Mouse (Mus musculus): ENCODE measurements around the gene Pigc. TPM values are rescaled to one million over a fixed set of nuclear protein-coding genes. Genes with fewer than 3 reads are reported as not detected.

The Pigc gene
- 32.5 and 35.8 TPM in 2 replicates for polyA plus RNA-seq (2015; fragmentation: Nextera tagmentation; extraction: Ambion mirVana)

DNA sequence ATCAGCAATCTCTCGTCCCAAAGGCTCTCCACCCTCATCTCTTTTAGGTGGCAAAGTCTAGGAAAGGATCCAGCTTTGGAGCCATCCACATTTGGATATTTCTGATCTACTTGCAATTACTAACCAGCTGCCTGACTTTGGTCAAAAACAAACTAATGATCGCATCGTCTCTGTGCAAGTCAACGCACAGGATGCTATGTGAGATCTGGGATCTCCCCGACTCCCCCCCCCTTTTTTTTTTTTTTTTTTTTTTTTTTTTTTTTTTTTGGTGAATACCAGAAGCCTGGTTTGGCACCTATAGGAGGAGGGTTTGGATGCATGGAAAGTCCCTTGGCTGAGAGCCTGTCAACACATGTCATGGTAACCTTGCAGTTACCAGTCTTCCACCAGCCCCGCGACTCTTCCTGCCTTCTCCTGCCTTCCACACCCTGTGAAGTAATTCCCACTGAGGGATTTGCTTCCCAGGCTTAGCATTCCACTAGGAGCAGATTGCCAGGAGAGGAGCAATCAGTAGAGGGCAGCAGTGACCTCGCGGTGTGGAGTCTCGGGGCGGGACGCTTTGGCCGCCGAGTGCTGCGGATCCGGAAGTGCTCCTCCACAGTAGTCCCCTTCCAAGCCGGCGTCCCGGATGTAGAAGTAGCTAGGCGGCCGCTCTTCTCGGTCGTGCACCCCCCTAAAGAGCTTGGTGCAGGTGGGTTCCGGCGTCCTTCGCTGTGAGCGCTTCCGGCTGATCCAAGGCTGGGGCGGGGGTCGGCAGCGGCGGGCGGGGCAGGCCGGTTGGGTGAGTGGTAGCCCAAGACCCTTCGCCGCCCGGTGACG is at the start of gene Pigc:
Gene Pigc (plus strand): TSS at position 598 of the 819 bp plus-strand sequence.
- no peaks in the 10 kb centered on the region for H3K36me3 ChIP-seq
- H3K4me3 ChIP-seq (replicated peaks): peak within 1 kb of the TSS; percentile 82
- H3K4me2 ChIP-seq: peak within 1 kb of the TSS; percentile 56
- peak within 1 kb of the TSS; percentile 76 for H3K9ac ChIP-seq
- peak; percentile 97 for ATAC-seq (ENCODE audit: insufficient read depth, low FRiP score, low read depth)
- peak within 1 kb of the TSS; percentile 80 for H3K27ac ChIP-seq
- H3K27me3 ChIP-seq (replicated peaks): no peaks in the 10 kb centered on the region
- WGBS: 2% methylated on average over 38 of the region's 38 CpGs
- no peaks in the 10 kb centered on the region for H3K9me3 ChIP-seq
- H3K4me1 ChIP-seq: peaks cover 3% of the 10 kb centered on the region; the same call in 1 of the 2 replicates

DNA sequence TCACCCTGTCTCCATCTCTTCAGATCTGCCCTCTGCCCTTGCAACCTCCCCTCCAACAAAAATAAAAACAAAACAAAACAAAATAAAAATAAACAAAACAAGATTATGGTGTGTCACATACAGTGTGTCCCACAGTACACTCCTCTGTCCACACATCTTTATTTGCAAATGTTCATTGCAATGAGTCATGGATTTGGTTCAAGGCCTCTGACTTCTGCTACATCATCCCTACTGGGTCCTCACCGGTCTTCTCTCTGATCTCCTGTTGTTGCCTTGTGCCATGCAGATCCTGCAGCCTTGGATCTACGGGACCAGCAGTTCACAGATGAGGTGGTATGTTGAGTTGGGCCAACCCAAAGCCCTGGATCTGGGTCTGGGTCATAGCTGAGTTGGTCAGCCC is 49.4 kb upstream of the Pigc start:
- Histone ChIP-seq H3K4me2 (no peak overlapping the region), H3K9me3 (no peaks in the 10 kb centered on the region), H3K4me1 (no peaks in the 10 kb centered on the region), H3K27ac (no peak overlapping the region), H3K27me3 (replicated peaks) (no peaks in the 10 kb centered on the region), H3K4me3 (replicated peaks) (no peak overlapping the region), H3K9ac (no peak overlapping the region), H3K36me3 (no peaks in the 10 kb centered on the region)
- ATAC-seq (ENCODE audit: insufficient read depth, low FRiP score, low read depth): no peak
- WGBS: 87% methylated on average over 2 of the region's 2 CpGs

DNA sequence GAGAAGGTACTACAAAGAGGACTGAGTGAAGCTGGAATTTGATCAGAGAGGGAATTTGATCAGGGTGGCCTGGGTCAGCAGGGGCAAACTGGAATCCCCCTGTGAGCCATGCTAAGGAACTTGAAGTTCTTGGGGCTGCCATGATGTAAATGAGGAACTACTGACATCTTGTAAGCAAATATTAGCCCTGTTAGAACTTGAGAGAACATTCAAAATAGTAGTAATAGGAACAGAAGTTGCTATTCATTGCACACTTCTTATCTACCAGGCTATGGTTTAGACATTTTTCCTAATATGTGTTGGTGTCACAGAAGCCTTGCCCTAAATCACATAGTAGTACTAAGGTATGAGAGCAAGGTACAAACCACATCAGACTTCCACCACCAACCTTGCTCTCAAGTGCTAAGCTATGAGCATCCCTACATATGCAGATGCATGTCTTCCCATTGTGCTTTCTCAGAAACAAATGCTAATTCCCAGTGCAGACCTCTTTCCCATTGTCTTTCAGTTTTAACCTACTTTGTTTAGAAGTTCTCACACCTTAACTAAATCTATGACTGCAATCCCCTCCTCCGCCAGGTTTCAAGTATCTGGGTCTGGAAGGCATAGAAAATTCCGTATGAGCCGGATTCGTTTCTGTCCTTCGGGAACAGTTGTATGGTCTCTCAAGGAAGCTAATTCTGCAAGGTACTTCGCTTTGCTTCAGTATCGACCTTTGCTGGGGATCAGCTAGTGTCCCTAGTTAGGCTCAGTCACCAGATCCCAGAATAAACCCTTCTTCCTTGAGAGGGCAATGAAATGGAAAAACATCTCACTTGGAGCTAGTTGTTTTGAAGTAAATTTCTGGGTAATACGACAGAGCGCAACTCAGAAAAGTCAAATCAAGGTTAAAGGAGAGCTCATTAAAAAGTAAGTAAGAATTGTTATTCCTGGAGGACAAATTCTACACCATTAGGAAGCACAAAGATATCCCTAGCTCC is 48.2 kb upstream of the Pigc start:
- WGBS: 88% methylated on average over 9 of the region's 9 CpGs
- no peak overlapping the region for H3K27ac ChIP-seq
- H3K27me3 ChIP-seq (replicated peaks): no peaks in the 10 kb centered on the region
- no peaks in the 10 kb centered on the region for H3K4me1 ChIP-seq
- H3K36me3 ChIP-seq: no peaks in the 10 kb centered on the region
- no peak overlapping the region for H3K9ac ChIP-seq
- ATAC-seq (ENCODE audit: insufficient read depth, low FRiP score, low read depth): no peak
- no peak overlapping the region for H3K4me3 ChIP-seq (replicated peaks)
- H3K4me2 ChIP-seq: no peak overlapping the region
- no peaks in the 10 kb centered on the region for H3K9me3 ChIP-seq

DNA sequence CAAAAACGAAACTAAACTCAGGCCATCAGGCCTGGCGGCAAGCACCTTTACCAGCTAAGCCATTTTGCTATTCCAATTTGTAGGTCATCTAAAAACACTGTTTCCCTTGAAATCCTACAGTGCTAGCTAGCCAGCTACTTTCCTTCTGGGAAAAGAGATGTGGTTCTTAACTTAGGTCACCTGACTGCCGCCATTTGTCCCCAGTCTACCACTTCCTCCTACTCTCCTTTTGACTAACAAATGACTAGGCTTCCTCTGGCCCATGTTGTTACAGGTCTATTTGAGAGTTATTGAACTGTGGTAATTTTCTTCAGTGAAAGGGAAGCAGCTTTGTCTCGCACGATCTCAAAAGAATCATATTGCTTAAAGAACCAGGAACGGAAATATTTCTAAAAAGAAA is 47.1 kb upstream of the Pigc start:
- Histone ChIP-seq H3K36me3 (no peaks in the 10 kb centered on the region), H3K4me2 (no peak overlapping the region), H3K9ac (no peak overlapping the region), H3K27ac (no peak overlapping the region), H3K27me3 (replicated peaks) (no peaks in the 10 kb centered on the region), H3K4me3 (replicated peaks) (no peak overlapping the region), H3K9me3 (no peaks in the 10 kb centered on the region), H3K4me1 (no peaks in the 10 kb centered on the region)
- ATAC-seq (ENCODE audit: insufficient read depth, low FRiP score, low read depth): no peak
- 79% methylated on average over 6 of the region's 6 CpGs for WGBS

DNA sequence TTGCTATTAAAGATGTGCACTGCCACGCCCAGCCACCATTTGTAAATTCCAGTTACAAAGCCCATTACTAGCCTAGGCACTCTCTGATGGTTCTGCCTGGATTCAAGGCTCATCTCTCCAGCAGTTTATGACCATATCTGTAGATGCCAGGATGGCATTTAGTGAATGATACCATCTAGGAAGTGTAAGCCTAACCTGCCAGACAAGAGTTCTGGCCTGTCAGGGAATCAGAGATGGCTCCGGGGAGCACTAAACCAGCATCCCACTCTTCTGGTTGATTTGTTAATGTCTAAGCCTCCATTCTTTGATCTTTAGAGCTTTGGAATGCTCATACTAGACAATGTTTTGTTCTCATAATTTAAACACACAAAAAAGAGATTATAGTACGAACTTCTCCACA is 44.7 kb upstream of the Pigc start:
- H3K27me3 ChIP-seq (replicated peaks): no peaks in the 10 kb centered on the region
- ATAC-seq (ENCODE audit: insufficient read depth, low FRiP score, low read depth): no peak
- 68% methylated on average over 3 of the region's 3 CpGs for whole genome bisulfite sequencing
- no peaks in the 10 kb centered on the region for H3K4me1 ChIP-seq
- H3K4me2 ChIP-seq: no peak overlapping the region
- no peaks in the 10 kb centered on the region for H3K36me3 ChIP-seq
- no peak overlapping the region for H3K9ac ChIP-seq
- no peaks in the 10 kb centered on the region for H3K9me3 ChIP-seq
- H3K4me3 ChIP-seq (replicated peaks): no peak overlapping the region
- no peak overlapping the region for H3K27ac ChIP-seq

DNA sequence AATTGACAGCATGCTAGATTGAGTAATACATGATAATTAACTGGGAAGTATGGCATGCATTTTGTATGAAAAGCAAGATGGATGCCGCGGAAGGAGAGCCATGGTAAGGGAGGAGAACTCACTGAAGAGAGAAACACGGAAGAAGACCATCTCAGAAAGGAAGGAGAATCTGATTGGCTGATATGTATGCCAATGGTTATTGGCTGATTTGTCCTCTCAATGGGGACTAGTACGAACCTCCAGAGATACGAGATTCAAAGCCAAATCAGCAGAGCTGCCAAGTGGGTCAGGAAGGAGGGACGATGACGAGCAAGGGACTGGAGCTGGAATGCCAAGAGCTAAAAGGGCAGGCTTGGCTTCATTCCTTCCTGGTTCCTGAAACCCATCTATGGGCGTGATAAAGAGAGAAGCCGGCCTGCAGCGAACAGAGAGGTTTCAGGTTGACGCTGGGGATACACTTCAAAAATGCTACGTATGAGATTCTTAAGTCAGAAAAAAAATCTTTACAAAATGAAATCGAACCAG is 43.6 kb upstream of the Pigc start:
- Histone ChIP-seq H3K9ac (no peak overlapping the region), H3K9me3 (no peaks in the 10 kb centered on the region), H3K36me3 (no peaks in the 10 kb centered on the region), H3K4me3 (replicated peaks) (no peak overlapping the region), H3K27ac (no peak overlapping the region), H3K4me2 (no peak overlapping the region), H3K4me1 (no peaks in the 10 kb centered on the region), H3K27me3 (replicated peaks) (no peaks in the 10 kb centered on the region)
- 74% methylated on average over 13 of the region's 13 CpGs for WGBS
- ATAC-seq (ENCODE audit: insufficient read depth, low FRiP score, low read depth): no peak

DNA sequence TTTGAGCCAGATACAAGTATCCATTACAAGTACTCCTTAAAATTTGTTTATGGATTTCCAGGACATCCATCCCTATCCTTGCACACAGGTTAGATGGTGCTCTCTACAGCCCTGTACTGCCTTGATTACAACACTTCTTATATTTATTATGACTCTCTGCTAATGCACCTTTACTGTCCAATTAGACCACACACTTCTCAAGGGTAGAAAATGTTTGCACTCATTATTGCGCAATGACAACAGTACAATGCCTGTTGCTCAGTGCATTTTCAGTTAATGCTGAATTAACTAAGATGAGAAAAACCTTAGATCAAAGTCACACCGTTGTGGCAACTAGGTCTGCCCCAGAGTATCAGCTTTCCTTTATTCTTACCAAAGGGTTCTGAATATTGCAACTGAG is 41.0 kb upstream of the Pigc start:
- ATAC-seq (ENCODE audit: insufficient read depth, low FRiP score, low read depth): no peak
- H3K27ac ChIP-seq: no peak overlapping the region
- H3K9ac ChIP-seq: no peak overlapping the region
- no peaks in the 10 kb centered on the region for H3K27me3 ChIP-seq (replicated peaks)
- H3K36me3 ChIP-seq: no peaks in the 10 kb centered on the region
- no peak overlapping the region for H3K4me2 ChIP-seq
- no peaks in the 10 kb centered on the region for H3K9me3 ChIP-seq
- H3K4me1 ChIP-seq: no peaks in the 10 kb centered on the region
- no peak overlapping the region for H3K4me3 ChIP-seq (replicated peaks)
- 85% methylated on average over 2 of the region's 2 CpGs for WGBS

DNA sequence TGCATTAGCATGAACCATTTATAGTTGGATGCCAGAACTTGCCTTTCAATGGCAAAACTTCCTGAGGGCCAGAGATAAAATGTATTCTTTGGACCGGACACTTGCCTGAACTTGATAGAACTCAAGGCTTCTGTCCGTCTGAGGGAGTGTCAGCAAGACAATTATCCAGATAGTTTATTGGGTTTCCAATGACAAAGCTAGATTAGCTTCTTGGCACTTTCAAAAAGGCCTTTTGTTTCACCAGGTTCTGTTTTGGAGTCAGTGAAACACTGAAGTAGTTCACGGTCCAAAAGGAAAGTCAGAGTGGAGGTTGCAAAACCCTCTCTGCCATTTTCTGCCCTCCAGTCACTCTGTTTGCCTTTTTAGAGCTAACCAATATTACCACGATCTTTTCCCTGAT is 37.7 kb upstream of the Pigc start:
- Histone ChIP-seq H3K9me3 (no peaks in the 10 kb centered on the region), H3K27ac (no peak overlapping the region), H3K9ac (no peak overlapping the region), H3K4me2 (no peak overlapping the region), H3K4me3 (replicated peaks) (no peak overlapping the region), H3K36me3 (no peaks in the 10 kb centered on the region), H3K4me1 (no peaks in the 10 kb centered on the region), H3K27me3 (replicated peaks) (no peaks in the 10 kb centered on the region)
- WGBS: 63% methylated on average over 4 of the region's 4 CpGs
- ATAC-seq (ENCODE audit: insufficient read depth, low FRiP score, low read depth): no peak

DNA sequence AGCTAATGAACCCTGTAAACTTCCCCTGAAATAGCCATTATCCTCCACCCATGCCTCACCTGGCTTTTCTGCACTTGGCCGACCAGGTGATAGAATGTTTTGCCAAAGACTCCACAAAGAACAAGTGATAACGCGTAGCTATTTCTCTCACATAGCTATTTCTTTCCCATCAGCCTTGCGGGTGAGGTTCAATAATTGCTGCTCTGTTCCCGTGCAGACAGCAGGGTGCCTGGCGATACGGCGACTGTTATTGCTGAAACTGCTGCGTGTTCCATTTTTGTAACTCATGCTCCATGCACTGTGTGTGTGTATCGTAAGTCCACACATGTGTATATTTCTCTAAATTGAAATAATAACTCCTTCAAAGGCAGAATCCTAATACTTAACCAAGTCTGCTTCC is 37.2 kb upstream of the Pigc start:
- H3K4me3 ChIP-seq (replicated peaks): no peak overlapping the region
- WGBS: 77% methylated on average over 10 of the region's 10 CpGs
- ATAC-seq (ENCODE audit: insufficient read depth, low FRiP score, low read depth): no peak

DNA sequence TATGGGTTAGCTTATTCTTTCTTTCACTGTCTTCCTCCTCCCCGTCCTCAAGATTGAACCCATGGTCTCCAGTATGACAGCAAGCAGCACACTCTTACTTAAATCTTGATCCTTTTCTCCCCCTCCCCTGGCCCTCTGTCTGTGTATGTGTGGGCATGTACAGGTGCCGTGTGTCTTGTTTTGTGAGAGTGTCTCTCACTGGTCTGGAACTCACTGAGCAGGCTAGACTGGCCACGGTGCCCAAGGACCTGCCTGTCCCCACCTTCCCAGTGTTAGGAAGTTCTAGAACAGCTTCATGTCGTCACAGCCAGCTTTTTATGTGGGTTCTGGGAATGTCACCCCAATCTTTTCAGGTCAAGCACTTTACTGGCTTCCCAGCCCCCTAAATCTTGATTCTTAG is 36.7 kb upstream of the Pigc start:
- 76% methylated on average over 4 of the region's 4 CpGs for WGBS
- Histone ChIP-seq H3K36me3 (no peaks in the 10 kb centered on the region), H3K4me2 (no peak overlapping the region), H3K4me3 (replicated peaks) (no peak overlapping the region), H3K9me3 (no peaks in the 10 kb centered on the region), H3K9ac (no peak overlapping the region), H3K4me1 (no peaks in the 10 kb centered on the region), H3K27ac (no peak overlapping the region), H3K27me3 (replicated peaks) (no peaks in the 10 kb centered on the region)
- no peak for ATAC-seq (ENCODE audit: insufficient read depth, low FRiP score, low read depth)

More for the DNA sequence above, 37.2 kb upstream of the Pigc start:
- no peaks in the 10 kb centered on the region for H3K27me3 ChIP-seq (replicated peaks)
- H3K4me2 ChIP-seq: no peak overlapping the region
- H3K9ac ChIP-seq: no peak overlapping the region
- H3K36me3 ChIP-seq: no peaks in the 10 kb centered on the region
- H3K27ac ChIP-seq: no peak overlapping the region
- no peaks in the 10 kb centered on the region for H3K4me1 ChIP-seq
- no peaks in the 10 kb centered on the region for H3K9me3 ChIP-seq

DNA sequence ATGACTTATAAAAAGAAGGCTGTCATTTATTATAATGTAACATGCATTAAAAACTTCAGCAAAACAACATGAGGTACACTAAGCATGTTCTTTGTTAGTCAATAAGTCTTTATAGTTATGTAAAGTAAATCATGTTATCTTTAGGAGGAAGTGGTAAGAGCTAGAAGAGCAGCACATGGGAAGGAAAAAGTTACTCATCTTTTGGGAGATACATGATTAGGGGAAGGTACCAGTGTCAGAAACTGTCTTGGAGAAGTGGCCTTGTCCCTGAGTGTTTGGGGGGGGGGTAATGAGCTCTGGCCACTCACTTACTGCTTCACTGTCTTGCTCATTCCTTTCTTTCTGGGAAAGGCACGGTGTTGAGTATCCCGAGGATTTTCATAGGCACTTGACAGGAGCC is 26.9 kb upstream of the Pigc start:
- ATAC-seq (ENCODE audit: insufficient read depth, low FRiP score, low read depth): no peak
- WGBS: 82% methylated on average over 2 of the region's 2 CpGs
- H3K4me3 ChIP-seq (replicated peaks): no peak overlapping the region
- H3K27me3 ChIP-seq (replicated peaks): no peaks in the 10 kb centered on the region
- H3K9me3 ChIP-seq: no peaks in the 10 kb centered on the region
- no peak overlapping the region for H3K27ac ChIP-seq
- no peak overlapping the region for H3K9ac ChIP-seq
- H3K36me3 ChIP-seq: no peaks in the 10 kb centered on the region
- no peaks in the 10 kb centered on the region for H3K4me1 ChIP-seq
- H3K4me2 ChIP-seq: no peak overlapping the region
